1 mouse cellular context compared by ENCODE assay signal in genomic region chr4:132809621-132810020, GRCm38 (mm10).
TF ChIP-seq lines count a peak whose summit lies in the region.

No protein-coding gene starts in this region.

TF ChIP-seq in MEL, 35 proteins besides CTCF, POLR2A, EP300 and RAD21:
- no peak for TF ChIP-seq MAZ (IDR thresholded peaks at IDR 0.05; ENCODE audit: low read depth, low read length)
- TF ChIP-seq CHD2 (IDR thresholded peaks at IDR 0.05; ENCODE audit: low read length) = no peak
- TF ChIP-seq KAT2A (conservative IDR thresholded peaks at IDR 0.05; ENCODE audit: low read depth, low read length) = no peak
- TF ChIP-seq MEF2A (IDR thresholded peaks at IDR 0.05; ENCODE audit: extremely low read depth, insufficient replicate concordance, low read depth, low read length, poor library complexity, severe bottlenecking) = no peak
- TF ChIP-seq USF2 (IDR thresholded peaks at IDR 0.05; ENCODE audit: borderline replicate concordance in 1 of 2, insufficient read depth in 1 of 2, low read depth in 1 of 2, low read length in 2 of 2) = no peak
- TF ChIP-seq MYB (IDR thresholded peaks at IDR 0.05; ENCODE audit: low read depth, low read length) = no peak
- no peak for TF ChIP-seq MXI1 (IDR thresholded peaks at IDR 0.05; ENCODE audit: low read depth, low read length)
